In the genomic region with DNA sequence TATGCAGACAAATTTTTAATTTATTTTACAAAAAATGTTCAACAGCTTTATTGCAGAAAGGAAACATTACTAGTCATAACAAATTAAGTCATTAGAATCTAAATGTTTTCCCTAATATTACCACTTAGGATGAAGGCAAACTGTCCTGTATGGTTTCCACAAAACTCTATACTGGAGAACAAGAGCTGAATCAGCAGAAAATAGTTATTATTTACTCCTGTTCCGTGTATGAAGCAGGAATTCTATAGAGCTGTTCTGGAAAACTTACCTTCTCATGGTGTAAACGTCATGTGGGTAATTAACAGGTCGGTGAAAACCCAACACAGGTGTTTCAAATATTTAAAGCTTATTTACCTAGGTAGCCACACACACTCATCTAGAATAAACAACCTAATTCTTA, we compare ENCODE assay signal across 9 mouse cellular contexts. TPM values are rescaled to one million over a fixed set of nuclear protein-coding genes. Genes with fewer than 3 reads are reported as not detected.
A peak's percentile ranks its signal among the peaks of the same experiment; 100 is the strongest.
DNase-seq lines count a peak whose midpoint lies in the region; ATAC-seq and TF ChIP-seq lines count a peak whose summit lies in the region.
"Had no signal": no experiment of that assay in that cellular context is flagged by ENCODE, and none has a peak within 500 bp of the region (broad histone marks: within the 10 kb centered on the region; RNA-seq: fewer than 3 reads in every experiment).

No protein-coding gene starts in this region.

- TF ChIP-seq EP300 in stomach, postnatal 0 days (optimal IDR thresholded peaks at IDR 0.05) = no peak

- peak overlapping the region; percentile 90; the same call in 1 of the 2 replicates for H3K9ac ChIP-seq in neural tube, embryonic 11.5 days (ENCODE audit: low read length)
- H3K9ac ChIP-seq in forebrain, embryonic 16.5 days (replicated peaks; ENCODE audit: low read depth, low read length) = peak overlapping the region; percentile 80; the same call in 1 of the 2 replicates
- peak overlapping the region; percentile 96 for H3K9ac ChIP-seq in liver, embryonic 13.5 days
- no peak overlapping the region for H3K9ac ChIP-seq in stomach, postnatal 0 days (ENCODE audit: low read length)

- 17% methylated on average over 3 of the region's 3 CpGs for WGBS in neural tube, embryonic 11.5 days
- WGBS in forebrain, embryonic 16.5 days = 8% methylated on average over 3 of the region's 3 CpGs
- 9% methylated on average over 3 of the region's 3 CpGs for WGBS in liver, embryonic 13.5 days (ENCODE audit: insufficient replicate concordance)
- 4% methylated on average over 3 of the region's 3 CpGs for WGBS in stomach, postnatal 0 days

- H3K27ac ChIP-seq in neural tube, embryonic 11.5 days (ENCODE audit: low read depth, low read length) = no peak overlapping the region
- no peak overlapping the region for H3K27ac ChIP-seq in forebrain, embryonic 16.5 days (ENCODE audit: low read length)
- peak overlapping the region; percentile 94; the same call in 1 of the 2 replicates for H3K27ac ChIP-seq in liver, embryonic 13.5 days
- no peak overlapping the region for H3K27ac ChIP-seq in stomach, postnatal 0 days (replicated peaks)

- peak overlapping the region; percentile 84 for H3K4me3 ChIP-seq in neural tube, embryonic 11.5 days (ENCODE audit: low read depth, low read length)
- H3K4me3 ChIP-seq in forebrain, embryonic 16.5 days (replicated peaks; ENCODE audit: low read length) = peak overlapping the region; percentile 85
- H3K4me3 ChIP-seq in liver, embryonic 13.5 days (replicated peaks) = peak overlapping the region; percentile 85
- peak overlapping the region; percentile 87 for H3K4me3 ChIP-seq in stomach, postnatal 0 days (ENCODE audit: low read depth, low read length)

- no peaks in the 10 kb centered on the region for H3K27me3 ChIP-seq in neural tube, embryonic 11.5 days (ENCODE audit: control insufficient read depth, insufficient read depth, low read length)
- no peaks in the 10 kb centered on the region for H3K27me3 ChIP-seq in forebrain, embryonic 16.5 days (replicated peaks; ENCODE audit: control insufficient read depth, insufficient read depth, low read length)
- H3K27me3 ChIP-seq in liver, embryonic 13.5 days = no peaks in the 10 kb centered on the region
- no peaks in the 10 kb centered on the region for H3K27me3 ChIP-seq in stomach, postnatal 0 days (ENCODE audit: control insufficient read depth, insufficient read depth, low read length)

- no peaks in the 10 kb centered on the region for H3K9me3 ChIP-seq in neural tube, embryonic 11.5 days (ENCODE audit: control insufficient read depth, low read length)
- no peaks in the 10 kb centered on the region for H3K9me3 ChIP-seq in forebrain, embryonic 16.5 days (ENCODE audit: control insufficient read depth, low read length)
- H3K9me3 ChIP-seq in liver, embryonic 13.5 days (replicated peaks) = no peaks in the 10 kb centered on the region
- H3K9me3 ChIP-seq in stomach, postnatal 0 days (ENCODE audit: control insufficient read depth, low read length) = no peaks in the 10 kb centered on the region

- H3K36me3 ChIP-seq in neural tube, embryonic 11.5 days (ENCODE audit: control insufficient read depth, insufficient read depth, low read length) = no peaks in the 10 kb centered on the region
- H3K36me3 ChIP-seq in forebrain, embryonic 16.5 days (ENCODE audit: control insufficient read depth, insufficient read depth) = 0 out of 2 replicates have a peak, but pooled peaks cover 4% of the 10 kb centered on the region
- H3K36me3 ChIP-seq in liver, embryonic 13.5 days = peaks cover 44% of the 10 kb centered on the region
- H3K36me3 ChIP-seq in stomach, postnatal 0 days (ENCODE audit: control insufficient read depth, insufficient read depth, low read length) = no peaks in the 10 kb centered on the region

- no peak for TF ChIP-seq CTCF in stomach, postnatal 0 days (IDR thresholded peaks at IDR 0.05; ENCODE audit: low read depth)

- peak overlapping the region; percentile 52 for H3K4me2 ChIP-seq in neural tube, embryonic 11.5 days (ENCODE audit: low read depth)
- peak overlapping the region; percentile 59 for H3K4me2 ChIP-seq in forebrain, embryonic 16.5 days (ENCODE audit: low read length)
- peak overlapping the region; percentile 66 for H3K4me2 ChIP-seq in liver, embryonic 13.5 days
- peak overlapping the region; percentile 95 for H3K4me2 ChIP-seq in stomach, postnatal 0 days (replicated peaks; ENCODE audit: low read depth)

- no peak for ATAC-seq in neural tube, embryonic 11.5 days (ENCODE audit: insufficient read depth, low FRiP score, low TSS enrichment)
- no peak for ATAC-seq in forebrain, embryonic 16.5 days
- no peak for ATAC-seq in liver, embryonic 13.5 days (ENCODE audit: low read depth)
- ATAC-seq in stomach, postnatal 0 days (ENCODE audit: low FRiP score, low TSS enrichment) = no peak

- DNase-seq in neural tube, embryonic 11.5 days (ENCODE audit: low spot score) = no peak
- no peak for DNase-seq in neural tube, embryonic 10.5 days (ENCODE audit: extremely low spot score, low spot score)
- DNase-seq in liver, embryonic 13.5 days = no peak
- no peak for DNase-seq in stomach, postnatal 0 days (ENCODE audit: low spot score)
- DNase-seq in layer of hippocampus, postnatal 10 days (ENCODE audit: low spot score in 2 of 2) = no peak
- DNase-seq in cerebellum, adult 11 months = no peak
- no peak for DNase-seq in adrenal gland, postnatal 14 days
- DNase-seq: kidney, postnatal 36 days had no signal

- H3K4me1 ChIP-seq in neural tube, embryonic 11.5 days (ENCODE audit: control insufficient read depth, insufficient read depth, low read length) = no peaks in the 10 kb centered on the region; the same call in 1 of the 2 replicates
- peaks cover 9% of the 10 kb centered on the region for H3K4me1 ChIP-seq in forebrain, embryonic 16.5 days (replicated peaks; ENCODE audit: control insufficient read depth, insufficient read depth, low read length)
- H3K4me1 ChIP-seq in liver, embryonic 13.5 days (replicated peaks) = peaks cover 40% of the 10 kb centered on the region
- no peaks in the 10 kb centered on the region for H3K4me1 ChIP-seq in stomach, postnatal 0 days (replicated peaks; ENCODE audit: control insufficient read depth, insufficient read depth)

RNA-seq across cellular contexts. Expression of gene Dbf4, which starts 1.1 kb away (rescaled TPM):
- polyA plus RNA-seq in neural tube, embryonic 11.5 days (2014; fragmentation: Nextera tagmentation; extraction: Ambion mirVana) = 66.3 and 72.2 TPM in 2 replicates
- polyA plus RNA-seq in forebrain, embryonic 16.5 days (2015; fragmentation: Nextera tagmentation; extraction: Ambion mirVana) = 20.0 and 20.2 TPM in 2 replicates
- polyA plus RNA-seq in liver, embryonic 13.5 days (2015; fragmentation: Nextera tagmentation; extraction: Ambion mirVana) = 33.0 and 38.8 TPM in 2 replicates
- 9.5 and 10.6 TPM in 2 replicates for polyA plus RNA-seq in stomach, postnatal 0 days (2015; fragmentation: Nextera tagmentation; extraction: Ambion mirVana)
- total RNA-seq in layer of hippocampus, postnatal 10 days (2021) = 1 to 10 TPM; 5.7 to 6.0 TPM
- total RNA-seq in adrenal gland, postnatal 14 days (2021) = 11.8 and 12.9 TPM in 2 replicates

RNA-seq across cellular contexts. Expression of gene Slc25a40, which starts 1.2 kb away (rescaled TPM):
- 8.3 and 8.8 TPM in 2 replicates for polyA plus RNA-seq in neural tube, embryonic 11.5 days (2014; fragmentation: Nextera tagmentation; extraction: Ambion mirVana)
- 9.7 and 11.1 TPM in 2 replicates for polyA plus RNA-seq in forebrain, embryonic 16.5 days (2015; fragmentation: Nextera tagmentation; extraction: Ambion mirVana)
- polyA plus RNA-seq in liver, embryonic 13.5 days (2015; fragmentation: Nextera tagmentation; extraction: Ambion mirVana) = 3.8 and 5.6 TPM in 2 replicates
- polyA plus RNA-seq in stomach, postnatal 0 days (2015; fragmentation: Nextera tagmentation; extraction: Ambion mirVana) = 6.5 and 7.1 TPM in 2 replicates
- total RNA-seq in layer of hippocampus, postnatal 10 days (2021) = 10 to 100 TPM; 10.2 to 11.2 TPM
- 10.6 and 11.4 TPM in 2 replicates for total RNA-seq in adrenal gland, postnatal 14 days (2021)

RNA-seq across cellular contexts. Expression of gene Adam22, which starts 53.5 kb away (rescaled TPM):
- 15.1 and 15.9 TPM in 2 replicates for polyA plus RNA-seq in neural tube, embryonic 11.5 days (2014; fragmentation: Nextera tagmentation; extraction: Ambion mirVana)
- polyA plus RNA-seq in forebrain, embryonic 16.5 days (2015; fragmentation: Nextera tagmentation; extraction: Ambion mirVana) = 46.7 and 49.6 TPM in 2 replicates
- 0.40 and 0.68 TPM in 2 replicates for polyA plus RNA-seq in liver, embryonic 13.5 days (2015; fragmentation: Nextera tagmentation; extraction: Ambion mirVana)
- 2.5 and 2.6 TPM in 2 replicates for polyA plus RNA-seq in stomach, postnatal 0 days (2015; fragmentation: Nextera tagmentation; extraction: Ambion mirVana)
- 100 to 1,000 TPM; 136 to 139 TPM for total RNA-seq in layer of hippocampus, postnatal 10 days (2021)
- 4.1 and 5.7 TPM in 2 replicates for total RNA-seq in adrenal gland, postnatal 14 days (2021)
